Mouse (Mus musculus): ENCODE measurements around the gene Zcchc24.

- TF ChIP-seq POLR2A (IDR thresholded peaks at IDR 0.05; ENCODE audit: extremely low read depth, insufficient read depth, low read length) (no peak), CTCF (IDR thresholded peaks at IDR 0.05; ENCODE audit: low read depth, low read length) (no peak)
These were observed 5.3 kb upstream of the Zcchc24 start for GRCm38 (mm10) chr14:25774100-25774499.
